Mouse (Mus musculus): ENCODE results near the gene Prkag2.

- no peak for TF ChIP-seq CTCF (IDR thresholded peaks at IDR 0.05; ENCODE audit: low read depth, low read length)
- no peak for TF ChIP-seq POLR2AphosphoS5 (IDR thresholded peaks at IDR 0.05; ENCODE audit: insufficient replicate concordance, low read depth, low read length)
- no peak for TF ChIP-seq GATA1 (IDR thresholded peaks at IDR 0.05; ENCODE audit: borderline replicate concordance, low read length)
Measured at GRCm38 (mm10) chr5:24990460-24990859, 110.0 kb downstream of the Prkag2 start.

All from G1E (cell line).